Mouse (Mus musculus) bone marrow macrophage, adult 2 months (primary cell): Measurements from ENCODE around the gene Gm12800.

ENCODE experiments used
- CTCF ChIP-seq: IDR thresholded peaks from 2 replicates; pipeline ENCODE4 v1.5.1; 2012; ENCODE audit warnings: low read depth, mild to moderate bottlenecking, low read length, moderate library complexity
- POLR2A ChIP-seq: IDR thresholded peaks from 2 replicates; pipeline ENCODE4 v1.6.1; 2012; ENCODE audit warnings: mild to moderate bottlenecking, low read depth, low read length, borderline replicate concordance

- TF ChIP-seq POLR2A (no peak), CTCF (no peak)
Observed at GRCm38 (mm10) chr4:101862289-101862688, 46.6 kb upstream of the Gm12800 start.
